Mouse (Mus musculus) small intestine, adult 2 months (tissue): ENCODE data around the gene Exoc6.

Source experiments
- CTCF ChIP-seq: fragments of 200-500 bp; IDR thresholded peaks from 2 replicates; pipeline ENCODE4 v1.5.1; 2012; ENCODE audit warnings: low read depth, mild to moderate bottlenecking, control low read depth, inconsistent platforms, low read length, moderate library complexity, mixed read lengths; ENCODE audit not compliant: insufficient replicate concordance, insufficient read length; ENCODE audit errors: extremely low read depth
- POLR2A ChIP-seq: fragments of 200-500 bp; IDR thresholded peaks from 2 replicates; pipeline ENCODE4 v1.6.1; 2012; ENCODE audit warnings: low read depth, mild to moderate bottlenecking, control low read depth, inconsistent platforms, low read length, moderate library complexity

GRCm38 (mm10) chr19:37585684-37586083 is 35.5 kb downstream of the Exoc6 start:
- TF ChIP-seq POLR2A (no peak), CTCF (no peak)
